Mouse (Mus musculus): ENCODE results near the gene 4930595D18Rik.

- TF ChIP-seq CTCF (IDR thresholded peaks at IDR 0.05; ENCODE audit: borderline replicate concordance, control insufficient read depth, extremely low read depth, insufficient read depth, low read length, poor library complexity) (no peak), POLR2A (IDR thresholded peaks at IDR 0.05; ENCODE audit: control insufficient read depth, extremely low read depth, insufficient read depth, low read length, poor library complexity) (no peak)
Measured at GRCm38 (mm10) chr12:111137079-111137478, 47.2 kb downstream of the 4930595D18Rik start.

Data from thymus, adult 2 months (tissue).